Mouse (Mus musculus) central nervous system, embryonic 14 days (tissue): ENCODE results near the gene Tdrd5. TPM values are rescaled to one million over a fixed set of nuclear protein-coding genes. Genes with fewer than 3 reads are reported as not detected.

Experiments
- polyA plus RNA-seq: library from polyadenylated mRNA; depleted of rRNA; stranded (reverse); fragments of >200 nt; gene quantifications from 2 replicates; pipeline ENCODE4 v1.2.3, GENCODE M21; 2012; rRNA removed

Tdrd5 gene
- polyA plus RNA-seq: 0.77 and 0.94 TPM in 2 replicates

DNA sequence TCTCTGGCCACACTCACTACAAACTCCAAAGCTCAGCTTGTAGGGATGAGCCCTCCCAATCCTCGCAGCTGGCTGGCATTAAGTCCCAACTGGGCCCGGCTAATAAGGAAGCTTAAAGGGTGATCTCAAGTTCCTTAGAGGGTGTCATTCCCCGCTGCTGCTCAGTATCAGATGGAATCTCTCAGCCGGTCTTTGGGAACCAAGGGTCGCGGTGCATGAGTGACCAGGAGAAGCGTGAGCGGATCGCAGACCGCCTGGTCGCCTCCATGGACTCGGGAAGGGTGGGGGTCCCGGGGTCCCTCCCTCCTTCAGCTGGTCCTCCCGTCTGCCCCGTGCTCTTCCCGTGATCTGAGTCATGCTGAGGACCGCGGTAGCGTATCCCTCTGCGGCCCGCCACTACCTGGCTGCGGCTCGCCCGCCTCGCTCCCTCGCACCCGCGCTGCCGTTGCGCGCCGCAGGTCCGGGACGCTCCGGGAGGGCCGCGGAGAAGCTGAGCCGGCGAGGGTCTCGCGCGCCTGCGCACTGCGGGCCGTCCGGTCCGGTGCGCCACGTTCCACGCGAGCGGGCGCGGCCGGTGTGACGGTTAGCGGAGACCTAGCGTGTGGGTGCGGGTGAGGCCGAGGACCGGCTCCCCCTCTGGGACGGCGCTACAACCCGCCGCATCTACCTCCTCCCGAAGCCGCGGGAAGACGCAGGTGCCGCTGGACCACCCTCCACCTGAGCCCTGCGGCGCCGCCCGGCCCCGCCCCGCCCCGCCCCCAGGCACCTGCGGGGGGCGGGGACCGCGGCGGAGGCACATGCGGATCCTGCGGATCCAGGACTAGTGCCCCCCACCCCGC lies at the start of gene Tdrd5:
Gene Tdrd5, minus strand, starts transcription at position 754 of the 839 bp plus-strand sequence.

DNA sequence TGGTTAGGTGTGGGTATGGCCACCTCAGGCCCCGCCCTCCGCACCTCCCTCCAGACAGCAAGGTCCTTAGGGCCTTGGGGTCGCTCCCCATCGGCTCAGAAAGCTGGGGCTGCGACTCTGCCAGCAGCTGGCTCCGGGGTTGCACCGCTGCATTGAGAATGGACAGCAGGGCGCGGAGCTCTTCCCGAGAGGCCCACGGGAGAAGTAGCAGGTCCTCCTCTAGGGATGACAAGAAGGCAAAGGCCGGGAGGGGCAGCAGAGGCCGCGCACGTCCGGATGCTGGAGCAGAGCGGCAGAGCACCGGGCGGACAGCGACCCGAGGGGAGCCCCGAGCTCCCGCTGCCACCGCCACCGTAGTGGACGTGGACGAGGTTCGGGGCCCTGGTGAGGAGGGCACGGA lies 7.2 kb upstream of the Tdrd5 start, which contains the start of gene Nphs2:
Gene Nphs2, plus strand, starts transcription at position 98 of the 400 bp plus-strand sequence.

Other genes starting within 250 kb of the Tdrd5 start
- gene Fam163a, start 98.6 kb downstream of the Tdrd5 start, polyA plus RNA-seq: 2.1 and 2.8 TPM in 2 replicates
- gene Nphs2, start 7.1 kb upstream of the Tdrd5 start, polyA plus RNA-seq: 0.14 and 0.17 TPM in 2 replicates
- gene Gm2000, start 62.4 kb upstream of the Tdrd5 start, polyA plus RNA-seq: 36.9 and 41.3 TPM in 2 replicates
- 0.34 TPM in 2 replicates for gene Axdnd1, start 117.5 kb upstream of the Tdrd5 start, polyA plus RNA-seq
- gene Soat1, start 170.7 kb upstream of the Tdrd5 start, polyA plus RNA-seq: 15.0 and 16.3 TPM in 2 replicates
- gene Gm10031, start 220.3 kb upstream of the Tdrd5 start, polyA plus RNA-seq: 6.8 and 7.1 TPM in 2 replicates